Mouse (Mus musculus): ENCODE measurements at regions not wholly inside any gene's neighbourhood (a gene's known extent, or its start where the extent isn't known, plus 50 kb on each side); places are given as distances from the start of the nearest gene placed in this dataset.
A peak's percentile ranks its signal among the peaks of the same experiment; 100 is the strongest.

GRCm38 (mm10) chr5:106209543-106209942 is 248.4 kb downstream of the Barhl2 start:
- WGBS: 86% methylated on average over 5 of the region's 5 CpGs
- Histone ChIP-seq H3K36me3 (replicated peaks; ENCODE audit: control insufficient read depth, insufficient read depth, low read depth, low read length) (no peaks in the 10 kb centered on the region), H3K27me3 (ENCODE audit: control insufficient read depth, insufficient read depth, low read length) (no peaks in the 10 kb centered on the region), H3K9me3 (replicated peaks; ENCODE audit: control insufficient read depth, low read length) (no peaks in the 10 kb centered on the region), H3K9ac (replicated peaks; ENCODE audit: low read length) (no peak overlapping the region), H3K4me3 (ENCODE audit: low read depth, low read length) (no peak overlapping the region), H3K27ac (replicated peaks; ENCODE audit: low read depth, low read length) (no peak overlapping the region), H3K4me1 (ENCODE audit: control insufficient read depth, insufficient read depth, low read length) (no peaks in the 10 kb centered on the region; the same call in 1 of the 2 replicates), H3K4me2 (ENCODE audit: low read depth, low read length) (no peak overlapping the region)
- ATAC-seq (replicated peaks; ENCODE audit: insufficient number of reproducible peaks, low FRiP score, low TSS enrichment, low read depth): no peak
- DNase-seq (ENCODE audit: low spot score): no peak

GRCm38 (mm10) chr5:106207706-106208105 is 250.3 kb downstream of the Barhl2 start:
- no peak overlapping the region for H3K27ac ChIP-seq (replicated peaks; ENCODE audit: low read depth, low read length)
- no peaks in the 10 kb centered on the region for H3K27me3 ChIP-seq (ENCODE audit: control insufficient read depth, insufficient read depth, low read length)
- DNase-seq (ENCODE audit: low spot score) (no peak), ATAC-seq (replicated peaks; ENCODE audit: insufficient number of reproducible peaks, low FRiP score, low TSS enrichment, low read depth) (no peak)
- no peak overlapping the region for H3K4me2 ChIP-seq (ENCODE audit: low read depth, low read length)
- H3K36me3 ChIP-seq (replicated peaks; ENCODE audit: control insufficient read depth, insufficient read depth, low read depth, low read length): no peaks in the 10 kb centered on the region
- no peaks in the 10 kb centered on the region for H3K9me3 ChIP-seq (replicated peaks; ENCODE audit: control insufficient read depth, low read length)
- 78% methylated on average over 6 of the region's 6 CpGs for WGBS
- no peaks in the 10 kb centered on the region; the same call in 1 of the 2 replicates for H3K4me1 ChIP-seq (ENCODE audit: control insufficient read depth, insufficient read depth, low read length)
- H3K4me3 ChIP-seq (ENCODE audit: low read depth, low read length): no peak overlapping the region
- no peak overlapping the region for H3K9ac ChIP-seq (replicated peaks; ENCODE audit: low read length)

- DNase-seq (ENCODE audit: low spot score): peak; percentile 48
- ATAC-seq (replicated peaks; ENCODE audit: insufficient number of reproducible peaks, low FRiP score, low TSS enrichment, low read depth): no peak
- H3K27ac ChIP-seq (replicated peaks; ENCODE audit: low read depth, low read length): no peak overlapping the region
- H3K4me1 ChIP-seq (ENCODE audit: control insufficient read depth, insufficient read depth, low read length): no peaks in the 10 kb centered on the region; the same call in 1 of the 2 replicates
- no peak overlapping the region for H3K4me2 ChIP-seq (ENCODE audit: low read depth, low read length)
- no peaks in the 10 kb centered on the region for H3K36me3 ChIP-seq (replicated peaks; ENCODE audit: control insufficient read depth, insufficient read depth, low read depth, low read length)
- no peak overlapping the region for H3K9ac ChIP-seq (replicated peaks; ENCODE audit: low read length)
- H3K4me3 ChIP-seq (ENCODE audit: low read depth, low read length): no peak overlapping the region
- WGBS: 10% methylated on average over 6 of the region's 6 CpGs
- no peaks in the 10 kb centered on the region for H3K9me3 ChIP-seq (replicated peaks; ENCODE audit: control insufficient read depth, low read length)
- H3K27me3 ChIP-seq (ENCODE audit: control insufficient read depth, insufficient read depth, low read length): no peaks in the 10 kb centered on the region
These were observed 252.2 kb downstream of the Barhl2 start for GRCm38 (mm10) chr5:106205724-106206123.

GRCm38 (mm10) chr5:106200631-106201030 is 257.3 kb downstream of the Barhl2 start:
- Histone ChIP-seq H3K4me2 (ENCODE audit: low read depth, low read length) (no peak overlapping the region), H3K4me3 (ENCODE audit: low read depth, low read length) (no peak overlapping the region), H3K27me3 (ENCODE audit: control insufficient read depth, insufficient read depth, low read length) (no peaks in the 10 kb centered on the region), H3K27ac (replicated peaks; ENCODE audit: low read depth, low read length) (no peak overlapping the region), H3K9ac (replicated peaks; ENCODE audit: low read length) (no peak overlapping the region), H3K36me3 (replicated peaks; ENCODE audit: control insufficient read depth, insufficient read depth, low read depth, low read length) (no peaks in the 10 kb centered on the region), H3K9me3 (replicated peaks; ENCODE audit: control insufficient read depth, low read length) (no peaks in the 10 kb centered on the region), H3K4me1 (ENCODE audit: control insufficient read depth, insufficient read depth, low read length) (no peaks in the 10 kb centered on the region)
- no peak for DNase-seq (ENCODE audit: low spot score)
- 65% methylated on average over 16 of the region's 16 CpGs for WGBS
- no peak for ATAC-seq (replicated peaks; ENCODE audit: insufficient number of reproducible peaks, low FRiP score, low TSS enrichment, low read depth)

- Histone ChIP-seq H3K27me3 (ENCODE audit: control insufficient read depth, insufficient read depth, low read length) (no peaks in the 10 kb centered on the region), H3K9me3 (replicated peaks; ENCODE audit: control insufficient read depth, low read length) (no peaks in the 10 kb centered on the region), H3K4me1 (ENCODE audit: control insufficient read depth, insufficient read depth, low read length) (no peaks in the 10 kb centered on the region), H3K9ac (replicated peaks; ENCODE audit: low read length) (no peak overlapping the region), H3K4me2 (ENCODE audit: low read depth, low read length) (no peak overlapping the region), H3K36me3 (replicated peaks; ENCODE audit: control insufficient read depth, insufficient read depth, low read depth, low read length) (no peaks in the 10 kb centered on the region), H3K27ac (replicated peaks; ENCODE audit: low read depth, low read length) (no peak overlapping the region), H3K4me3 (ENCODE audit: low read depth, low read length) (no peak overlapping the region)
- ATAC-seq (replicated peaks; ENCODE audit: insufficient number of reproducible peaks, low FRiP score, low TSS enrichment, low read depth): no peak
- no peak for DNase-seq (ENCODE audit: low spot score)
- 86% methylated on average over 3 of the region's 3 CpGs for WGBS
These were observed 258.9 kb downstream of the Barhl2 start for GRCm38 (mm10) chr5:106199061-106199460.

GRCm38 (mm10) chr5:106191141-106191540 is 266.8 kb downstream of the Barhl2 start:
- Histone ChIP-seq H3K9ac (replicated peaks; ENCODE audit: low read length) (no peak overlapping the region), H3K4me1 (ENCODE audit: control insufficient read depth, insufficient read depth, low read length) (no peaks in the 10 kb centered on the region), H3K4me2 (ENCODE audit: low read depth, low read length) (no peak overlapping the region), H3K4me3 (ENCODE audit: low read depth, low read length) (no peak overlapping the region), H3K9me3 (replicated peaks; ENCODE audit: control insufficient read depth, low read length) (no peaks in the 10 kb centered on the region), H3K36me3 (replicated peaks; ENCODE audit: control insufficient read depth, insufficient read depth, low read depth, low read length) (no peaks in the 10 kb centered on the region), H3K27ac (replicated peaks; ENCODE audit: low read depth, low read length) (no peak overlapping the region), H3K27me3 (ENCODE audit: control insufficient read depth, insufficient read depth, low read length) (no peaks in the 10 kb centered on the region)
- DNase-seq (ENCODE audit: low spot score): no peak
- no peak for ATAC-seq (replicated peaks; ENCODE audit: insufficient number of reproducible peaks, low FRiP score, low TSS enrichment, low read depth)
- WGBS: 81% methylated on average over 11 of the region's 11 CpGs

- DNase-seq (ENCODE audit: low spot score) (no peak), ATAC-seq (replicated peaks; ENCODE audit: insufficient number of reproducible peaks, low FRiP score, low TSS enrichment, low read depth) (no peak)
- Histone ChIP-seq H3K4me1 (ENCODE audit: control insufficient read depth, insufficient read depth, low read length) (no peaks in the 10 kb centered on the region), H3K9ac (replicated peaks; ENCODE audit: low read length) (no peak overlapping the region), H3K4me2 (ENCODE audit: low read depth, low read length) (no peak overlapping the region), H3K27ac (replicated peaks; ENCODE audit: low read depth, low read length) (no peak overlapping the region), H3K36me3 (replicated peaks; ENCODE audit: control insufficient read depth, insufficient read depth, low read depth, low read length) (no peaks in the 10 kb centered on the region), H3K4me3 (ENCODE audit: low read depth, low read length) (no peak overlapping the region), H3K27me3 (ENCODE audit: control insufficient read depth, insufficient read depth, low read length) (no peaks in the 10 kb centered on the region), H3K9me3 (replicated peaks; ENCODE audit: control insufficient read depth, low read length) (no peaks in the 10 kb centered on the region)
- 92% methylated on average over 23 of the region's 23 CpGs for WGBS
These were observed 276.2 kb downstream of the Barhl2 start for GRCm38 (mm10) chr5:106181726-106182125.

- Histone ChIP-seq H3K36me3 (replicated peaks; ENCODE audit: control insufficient read depth, insufficient read depth, low read depth, low read length) (no peaks in the 10 kb centered on the region), H3K9me3 (replicated peaks; ENCODE audit: control insufficient read depth, low read length) (no peaks in the 10 kb centered on the region), H3K4me1 (ENCODE audit: control insufficient read depth, insufficient read depth, low read length) (no peaks in the 10 kb centered on the region), H3K27ac (replicated peaks; ENCODE audit: low read depth, low read length) (no peak overlapping the region), H3K9ac (replicated peaks; ENCODE audit: low read length) (no peak overlapping the region), H3K4me3 (ENCODE audit: low read depth, low read length) (no peak overlapping the region), H3K27me3 (ENCODE audit: control insufficient read depth, insufficient read depth, low read length) (no peaks in the 10 kb centered on the region), H3K4me2 (ENCODE audit: low read depth, low read length) (no peak overlapping the region)
- ATAC-seq (replicated peaks; ENCODE audit: insufficient number of reproducible peaks, low FRiP score, low TSS enrichment, low read depth) (no peak), DNase-seq (ENCODE audit: low spot score) (peak; percentile 52)
- WGBS: 7% methylated on average over 3 of the region's 3 CpGs
These were observed 285.8 kb downstream of the Barhl2 start for GRCm38 (mm10) chr5:106172162-106172561.
